Mouse (Mus musculus) brain, adult 2 months (tissue): ENCODE measurements around the gene Dok7.

Experiments used
- DNase-seq: peaks from one replicate; pipeline ENCODE4 v3.0.0; 2011; ENCODE audit warnings: low read depth, low spot score

Gene Dok7

GRCm38 (mm10) chr5:35057582-35057981 lies 1.0 kb downstream of the Dok7 start:
- peak; percentile 36 for DNase-seq

GRCm38 (mm10) chr5:35058216-35058615 lies 1.6 kb downstream of the Dok7 start:
- no peak for DNase-seq

- DNase-seq, result no peak
Measured at GRCm38 (mm10) chr5:35060098-35060497, 3.5 kb downstream of the Dok7 start.

GRCm38 (mm10) chr5:35069841-35070240 lies 13.3 kb downstream of the Dok7 start:
- no peak for DNase-seq

GRCm38 (mm10) chr5:35070314-35070713 lies 13.7 kb downstream of the Dok7 start:
- no peak for DNase-seq

GRCm38 (mm10) chr5:35070953-35071352 lies 14.4 kb downstream of the Dok7 start:
- DNase-seq, result peak; percentile 84

- DNase-seq, result no peak
Measured at GRCm38 (mm10) chr5:35071855-35072254, 15.3 kb downstream of the Dok7 start.

GRCm38 (mm10) chr5:35073235-35073634 lies 16.7 kb downstream of the Dok7 start:
- DNase-seq, result no peak

GRCm38 (mm10) chr5:35073992-35074391 lies 17.4 kb downstream of the Dok7 start:
- DNase-seq, result peak; percentile 54

- no peak for DNase-seq
Measured at GRCm38 (mm10) chr5:35076369-35076768, 19.8 kb downstream of the Dok7 start.

- DNase-seq, result no peak
Measured at GRCm38 (mm10) chr5:35079101-35079500, 22.5 kb downstream of the Dok7 start.

- DNase-seq, result peak; percentile 28
Measured at GRCm38 (mm10) chr5:35084913-35085312, 28.3 kb downstream of the Dok7 start.

GRCm38 (mm10) chr5:35088785-35089613 lies 32.4 kb downstream of the Dok7 start:
- DNase-seq, result peak; percentile 87

- DNase-seq, result no peak
Measured at GRCm38 (mm10) chr5:35089614-35089963, 33.0 kb downstream of the Dok7 start.

GRCm38 (mm10) chr5:35091636-35092035 lies 35.1 kb downstream of the Dok7 start:
- no peak for DNase-seq

GRCm38 (mm10) chr5:35103086-35103485 lies 46.5 kb downstream of the Dok7 start:
- no peak for DNase-seq

GRCm38 (mm10) chr5:35103528-35103927 lies 47.0 kb downstream of the Dok7 start:
- no peak for DNase-seq

- DNase-seq, result no peak
Measured at GRCm38 (mm10) chr5:35104183-35104959, 47.8 kb downstream of the Dok7 start.

- DNase-seq, result peak; percentile 97
Measured at GRCm38 (mm10) chr5:35104960-35105921, 48.7 kb downstream of the Dok7 start, which contains the start of gene Lrpap1. Lrpap1 (minus strand) TSS chr5:35105766.

GRCm38 (mm10) chr5:35105922-35106298 lies 49.3 kb downstream of the Dok7 start:
- no peak for DNase-seq

GRCm38 (mm10) chr5:35112444-35112843 lies 55.9 kb downstream of the Dok7 start:
- DNase-seq, result peak; percentile 79

GRCm38 (mm10) chr5:35116002-35116401 lies 59.4 kb downstream of the Dok7 start:
- no peak for DNase-seq
